Mouse (Mus musculus) NIH3T3 (cell line): ENCODE measurements around the gene Flvcr1.
"Not testable (repeated sequence)": the region's sequence is repeated elsewhere in the genome, so short reads cannot be mapped to it uniquely, and the experiment has no call there.

Source experiments
- DNase-seq: peaks from one replicate; pipeline ENCODE4 v3.0.0-alpha.2; 2012; ENCODE audit warnings: low read depth

Gene Flvcr1

GRCm38 (mm10) chr1:191037999-191038398 lies 12.0 kb upstream of the Flvcr1 start:
- DNase-seq = no peak

GRCm38 (mm10) chr1:191036554-191037334 lies 10.8 kb upstream of the Flvcr1 start, which contains the start of gene Spata45:
Gene Spata45 (plus strand): TSS chr1:191036639.
- DNase-seq = no peak

- DNase-seq = peak; percentile 64
Observed at GRCm38 (mm10) chr1:191035649-191036048, 9.7 kb upstream of the Flvcr1 start.

GRCm38 (mm10) chr1:191030922-191031425 lies 5.0 kb upstream of the Flvcr1 start:
- peak; percentile 82 for DNase-seq

- DNase-seq = peak; percentile 27
Observed at GRCm38 (mm10) chr1:191030182-191030581, 4.2 kb upstream of the Flvcr1 start.

- peak; percentile 43 for DNase-seq
Observed at GRCm38 (mm10) chr1:191025016-191026012, 644 bp downstream of the Flvcr1 start.

GRCm38 (mm10) chr1:191023806-191024205 lies 2.2 kb downstream of the Flvcr1 start:
- DNase-seq = not testable (repeated sequence)

GRCm38 (mm10) chr1:191023140-191023539 lies 2.8 kb downstream of the Flvcr1 start:
- peak; percentile 40 for DNase-seq

GRCm38 (mm10) chr1:191021016-191021415 lies 4.9 kb downstream of the Flvcr1 start:
- no peak for DNase-seq

GRCm38 (mm10) chr1:191020217-191020924 lies 5.6 kb downstream of the Flvcr1 start:
- peak; percentile 54 for DNase-seq

GRCm38 (mm10) chr1:191019803-191020202 lies 6.2 kb downstream of the Flvcr1 start:
- DNase-seq = no peak

- no peak for DNase-seq
Observed at GRCm38 (mm10) chr1:191014271-191014670, 11.7 kb downstream of the Flvcr1 start.

GRCm38 (mm10) chr1:191008707-191009106 lies 17.3 kb downstream of the Flvcr1 start:
- DNase-seq = peak; percentile 36

GRCm38 (mm10) chr1:191002201-191002600 lies 23.8 kb downstream of the Flvcr1 start:
- DNase-seq = peak; percentile 45

- no peak for DNase-seq
Observed at GRCm38 (mm10) chr1:191000686-191001085, 25.3 kb downstream of the Flvcr1 start.

GRCm38 (mm10) chr1:190998027-190998426 lies 27.9 kb downstream of the Flvcr1 start:
- DNase-seq = peak; percentile 26

- peak; percentile 37 for DNase-seq
Observed at GRCm38 (mm10) chr1:190996346-190996877, 29.5 kb downstream of the Flvcr1 start.

- DNase-seq = peak; percentile 57
Observed at GRCm38 (mm10) chr1:190995548-190995947, 30.4 kb downstream of the Flvcr1 start.

GRCm38 (mm10) chr1:190989437-190990082 lies 36.4 kb downstream of the Flvcr1 start:
- no peak for DNase-seq

GRCm38 (mm10) chr1:190981412-190981811 lies 44.5 kb downstream of the Flvcr1 start:
- no peak for DNase-seq

GRCm38 (mm10) chr1:190980470-190980869 lies 45.5 kb downstream of the Flvcr1 start:
- DNase-seq = no peak
